Mouse (Mus musculus): ENCODE measurements around the gene 4930524J08Rik.

Gene 4930524J08Rik

GRCm38 (mm10) chr5:100005431-100005830 lies 26.6 kb downstream of the 4930524J08Rik start:
- no peak for DNase-seq (ENCODE audit: low spot score in 2 of 2)

GRCm38 (mm10) chr5:100005896-100006295 lies 27.0 kb downstream of the 4930524J08Rik start:
- no peak for DNase-seq (ENCODE audit: low spot score in 2 of 2)

GRCm38 (mm10) chr5:100006324-100007039 lies 27.6 kb downstream of the 4930524J08Rik start:
- no peak for DNase-seq (ENCODE audit: low spot score in 2 of 2)

GRCm38 (mm10) chr5:100007040-100007375 lies 28.1 kb downstream of the 4930524J08Rik start:
- DNase-seq (ENCODE audit: low spot score in 2 of 2) = no peak

- no peak for DNase-seq (ENCODE audit: low spot score in 2 of 2)
Measured at GRCm38 (mm10) chr5:100008485-100008884, 29.6 kb downstream of the 4930524J08Rik start.

- no peak for DNase-seq (ENCODE audit: low spot score in 2 of 2)
Measured at GRCm38 (mm10) chr5:100012599-100012998, 33.7 kb downstream of the 4930524J08Rik start.

GRCm38 (mm10) chr5:100020089-100020488 lies 41.2 kb downstream of the 4930524J08Rik start:
- DNase-seq (ENCODE audit: low spot score in 2 of 2) = no peak

GRCm38 (mm10) chr5:100024403-100024802 lies 45.5 kb downstream of the 4930524J08Rik start:
- DNase-seq (ENCODE audit: low spot score in 2 of 2) = no peak

GRCm38 (mm10) chr5:100024868-100025267 lies 46.0 kb downstream of the 4930524J08Rik start:
- no peak for DNase-seq (ENCODE audit: low spot score in 2 of 2)

Data from right cerebral cortex, adult 2 months (tissue).